Mouse (Mus musculus) myocyte (in vitro differentiated cells): ENCODE results near the gene Klhl3.
A peak's percentile ranks its signal among the peaks of the same experiment; 100 is the strongest.

Experiments
- CEBPB ChIP-seq: IDR thresholded peaks from 2 replicates; pipeline ENCODE4 v1.6.1; 2011; ENCODE audit warnings: mild to moderate bottlenecking, moderate library complexity; ENCODE audit not compliant: poor library complexity, insufficient read depth, severe bottlenecking
- E2F4 ChIP-seq: IDR thresholded peaks from one replicate; pipeline ENCODE4 v1.6.1; 2011; ENCODE audit warnings: mild to moderate bottlenecking, control low read depth, moderate library complexity; ENCODE audit not compliant: insufficient read depth
- MAX ChIP-seq: IDR thresholded peaks from one replicate; pipeline ENCODE4 v1.6.1; 2011; ENCODE audit warnings: low read depth, mild to moderate bottlenecking, control low read depth
- MYOD1 ChIP-seq, 3 experiments: IDR thresholded peaks; one replicate each; pipeline ENCODE4 v1.6.1; 2011; ENCODE audit warnings: control low read depth in 2 of 3, low read depth in 2 of 3, mild to moderate bottlenecking in 2 of 3, moderate library complexity in 1 of 3; ENCODE audit not compliant: insufficient read length in 2 of 3, control insufficient read depth in 1 of 3
- POLR2A ChIP-seq: IDR thresholded peaks from one replicate; pipeline ENCODE4 v1.6.1; 2011; ENCODE audit warnings: low read depth, mild to moderate bottlenecking, control low read depth, moderate library complexity; ENCODE audit not compliant: insufficient read length
- POLR2AphosphoS2 ChIP-seq: IDR thresholded peaks from one replicate; pipeline ENCODE4 v1.6.1; 2011; ENCODE audit warnings: low read depth, control low read depth; ENCODE audit not compliant: insufficient read length
- REST ChIP-seq: IDR thresholded peaks from one replicate; pipeline ENCODE4 v1.6.1; 2011; ENCODE audit warnings: mild to moderate bottlenecking, control low read depth, moderate library complexity; ENCODE audit not compliant: insufficient read depth, insufficient read length
- SRF ChIP-seq: IDR thresholded peaks from one replicate; pipeline ENCODE4 v1.6.1; 2011; ENCODE audit warnings: low read depth; ENCODE audit not compliant: control insufficient read depth, insufficient read length
- TCF12 ChIP-seq: IDR thresholded peaks from one replicate; pipeline ENCODE4 v1.6.1; 2011; ENCODE audit warnings: mild to moderate bottlenecking, control low read depth; ENCODE audit not compliant: poor library complexity, insufficient read depth, severe bottlenecking
- TCF3 ChIP-seq: IDR thresholded peaks from one replicate; pipeline ENCODE4 v1.6.1; 2011; ENCODE audit warnings: low read depth, control low read depth; ENCODE audit not compliant: insufficient read length
- USF1 ChIP-seq: IDR thresholded peaks from one replicate; pipeline ENCODE4 v1.6.1; 2011; ENCODE audit warnings: low read depth, mild to moderate bottlenecking, control low read depth, moderate library complexity

- TF ChIP-seq USF1 (no peak), POLR2A (no peak), CEBPB (no peak), MAX (no peak), TCF12 (no peak), TCF3 (no peak), E2F4 (no peak), POLR2AphosphoS2 (peak; percentile 57), MYOD1 (IDR thresholded peaks at IDR 0.05; ENCODE audit: control insufficient read depth in 1 of 3, insufficient read length in 2 of 3, low read depth in 2 of 3) (no peak), REST (no peak), SRF (no peak)
Measured at GRCm38 (mm10) chr13:58124278-58124677, 10.9 kb upstream of the Klhl3 start.
